Mouse (Mus musculus): Measurements from ENCODE around the gene 3110021N24Rik.

3110021N24Rik gene

GRCm38 (mm10) chr4:108798083-108798830 is 78.8 kb downstream of the 3110021N24Rik start:
- peak; percentile 88 for DNase-seq

- no peak for DNase-seq
These were observed 84.1 kb downstream of the 3110021N24Rik start for GRCm38 (mm10) chr4:108803535-108803934.

DNA sequence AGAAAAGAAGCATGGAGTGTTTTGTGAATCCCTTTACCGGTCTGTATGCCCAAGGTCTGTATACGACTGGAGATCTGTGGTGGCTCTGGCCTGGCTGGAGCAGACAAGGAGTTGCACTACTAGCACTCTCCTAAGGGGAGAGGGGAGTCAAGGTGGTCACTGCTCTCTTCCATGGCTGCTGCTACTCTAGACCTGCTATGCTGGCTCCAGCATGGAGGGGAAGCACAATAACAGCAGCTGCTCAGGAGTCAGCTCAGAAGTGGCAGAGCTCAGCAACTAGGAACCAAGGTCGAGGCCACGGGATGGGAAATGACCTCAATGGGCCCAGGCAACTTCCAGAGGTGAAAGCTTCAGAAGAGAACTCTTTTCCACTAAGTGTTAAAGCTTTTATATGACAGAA is 91.7 kb downstream of the 3110021N24Rik start:
- DNase-seq: no peak

GRCm38 (mm10) chr4:108811550-108811949 is 92.1 kb downstream of the 3110021N24Rik start:
- no peak for DNase-seq

- DNase-seq: no peak
These were observed 106.2 kb downstream of the 3110021N24Rik start for GRCm38 (mm10) chr4:108825677-108826076.

- DNase-seq: no peak
These were observed 106.6 kb downstream of the 3110021N24Rik start for GRCm38 (mm10) chr4:108826096-108826495.

- DNase-seq: no peak
These were observed 107.2 kb downstream of the 3110021N24Rik start for GRCm38 (mm10) chr4:108826643-108827042.

GRCm38 (mm10) chr4:108830698-108831097 is 111.2 kb downstream of the 3110021N24Rik start:
- no peak for DNase-seq

Measured in lung, postnatal 10 days (tissue).